17 mouse cellular contexts compared by ENCODE assay signal in genomic region chr17:80517244-80517643, GRCm38 (mm10). TPM values are rescaled to one million over a fixed set of nuclear protein-coding genes. Genes with fewer than 3 reads are reported as not detected.
DNase-seq lines count a peak whose midpoint lies in the region; TF ChIP-seq lines count a peak whose summit lies in the region.
"Had no signal": no experiment of that assay in that cellular context is flagged by ENCODE, and none has a peak within 500 bp of the region (broad histone marks: within the 10 kb centered on the region; RNA-seq: fewer than 3 reads in every experiment).

No protein-coding gene starts in this region.

- 77% methylated on average over 9 of the region's 9 CpGs for WGBS in limb, embryonic 10.5 days

- peak; percentile 24 for DNase-seq in left cerebral cortex, postnatal 4 days
- DNase-seq in left cerebral cortex, postnatal 14 days (ENCODE audit: low spot score in 2 of 2), result no peak
- peak; percentile 28 for DNase-seq in limb, embryonic 10.5 days (ENCODE audit: low spot score)
- peak; percentile 33 for DNase-seq in retina, embryonic 14.5 days (ENCODE audit: low spot score)
- DNase-seq in cerebellum, postnatal 14 days, result no peak
- DNase-seq in adrenal gland, postnatal 36 days, result no peak
- DNase-seq: adrenal gland, postnatal 25 days; cerebellum, adult 9-10 months; gastrocnemius, postnatal 36 days; heart, postnatal 36 days; kidney, adult 9 months; layer of hippocampus, postnatal 36 days; lung, postnatal 36 days; midbrain, embryonic 14.5 days had no signal

- no peaks in the 10 kb centered on the region for H3K36me3 ChIP-seq in E14TG2a.4 (ENCODE audit: insufficient read depth, low read length)
- H3K36me3 ChIP-seq in limb, embryonic 10.5 days, result no peaks in the 10 kb centered on the region
- H3K36me3 ChIP-seq: heart, embryonic 12.5 days had no signal

- peak; percentile 20 for TF ChIP-seq CTCF in E14TG2a.4 (conservative IDR thresholded peaks at IDR 0.05; ENCODE audit: low read length)

- H3K27ac ChIP-seq in limb, embryonic 10.5 days, result no peak overlapping the region
- H3K27ac ChIP-seq: forebrain, embryonic 13.5 days had no signal

- no peaks in the 10 kb centered on the region for H3K9me3 ChIP-seq in E14TG2a.4 (ENCODE audit: low read length)
- H3K9me3 ChIP-seq in limb, embryonic 10.5 days (replicated peaks), result no peaks in the 10 kb centered on the region
- H3K9me3 ChIP-seq: forebrain, embryonic 13.5 days; heart, embryonic 12.5 days had no signal

- H3K4me1 ChIP-seq in E14TG2a.4 (replicated peaks; ENCODE audit: low read depth, low read length), result peaks cover 14% of the 10 kb centered on the region
- 0 out of 2 replicates have a peak, but pooled peaks cover 4% of the 10 kb centered on the region for H3K4me1 ChIP-seq in limb, embryonic 10.5 days
- H3K4me1 ChIP-seq: forebrain, embryonic 13.5 days had no signal

- intact Hi-C loops in left cerebral cortex, postnatal 4 days (cut with DNase I), result no loop called here
- intact Hi-C loops in left cerebral cortex, postnatal 14 days (cut with DNase I), result no loop called here

- H3K27me3 ChIP-seq in E14TG2a.4 (ENCODE audit: insufficient read depth, low read length), result no peaks in the 10 kb centered on the region
- H3K27me3 ChIP-seq in limb, embryonic 10.5 days (ENCODE audit: low read depth, poor library complexity, severe bottlenecking), result no peaks in the 10 kb centered on the region
- H3K27me3 ChIP-seq: forebrain, embryonic 13.5 days; heart, embryonic 12.5 days had no signal

- H3K4me3 ChIP-seq in E14TG2a.4 (replicated peaks; ENCODE audit: low read length), result no peak overlapping the region
- H3K4me3 ChIP-seq in limb, embryonic 10.5 days, result no peak overlapping the region
- H3K4me3 ChIP-seq: forebrain, embryonic 13.5 days; heart, embryonic 12.5 days had no signal

RNA-seq across cellular contexts. Expression of gene Sos1, which starts 37.0 kb away (rescaled TPM):
- total RNA-seq in left cerebral cortex, postnatal 4 days (2021), result 10 to 100 TPM; 43.5 to 45.9 TPM
- 10 to 100 TPM; 32.3 to 33.8 TPM for total RNA-seq in left cerebral cortex, postnatal 14 days (2021)
- polyA plus RNA-seq in limb, embryonic 10.5 days (2016; fragmentation: Nextera tagmentation; extraction: Ambion mirVana), result 4.2 and 4.6 TPM in 2 replicates
- 10 to 100 TPM; 28.1 to 29.3 TPM for total RNA-seq in adrenal gland, postnatal 36 days (2021)

Comparison
In these comparisons a context has a peak if more than half of its experiments do, and no peak if none do; other contexts are left out.
1. DNase-seq: peak in left cerebral cortex, postnatal 4 days (single experiment), limb, embryonic 10.5 days (single experiment) and retina, embryonic 14.5 days (single experiment); none in left cerebral cortex, postnatal 14 days (0 of 2), cerebellum, postnatal 14 days (0 of 2) and adrenal gland, postnatal 36 days (0 of 2).